Mouse (Mus musculus): Measurements from ENCODE around the gene Hist1h4k.

DNA sequence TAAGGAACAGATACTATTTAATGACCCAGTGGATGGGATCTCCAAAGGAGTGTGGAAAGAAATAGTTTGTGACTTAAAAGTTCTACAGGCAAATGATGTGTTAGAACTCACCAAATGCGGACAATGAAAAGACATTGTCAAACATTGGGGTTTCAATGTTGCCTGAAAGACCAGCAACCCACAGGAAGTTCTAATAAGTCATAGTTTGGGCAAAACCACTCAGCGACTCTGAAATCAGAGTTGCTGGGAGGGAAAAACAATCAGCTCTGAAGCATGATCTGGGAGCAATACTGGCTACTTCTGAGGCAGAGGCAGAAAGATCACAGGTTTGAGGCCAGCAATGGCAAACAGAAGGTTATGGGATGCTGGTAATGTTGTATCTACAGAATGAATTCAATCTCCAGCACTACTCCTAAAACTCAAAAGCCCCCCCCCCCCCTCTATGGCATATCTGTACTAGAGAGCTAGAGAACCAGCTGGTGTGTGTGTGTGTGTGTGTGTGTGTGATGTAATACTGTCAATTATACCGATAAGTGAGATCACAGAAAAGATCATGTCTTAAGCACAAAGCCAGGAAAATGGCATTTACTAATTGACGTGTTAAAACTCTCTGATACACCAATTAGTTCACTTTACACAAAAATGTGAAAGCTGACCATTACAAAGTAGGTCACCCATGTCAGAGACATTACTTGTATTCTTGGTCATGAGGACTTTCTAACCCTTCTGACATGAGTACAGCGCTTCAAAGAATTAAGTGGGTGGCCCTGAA lies 732 bp downstream of the Hist1h4k start:
- no peak for TF ChIP-seq EP300 (optimal IDR thresholded peaks at IDR 0.05)
- TF ChIP-seq CTCF (IDR thresholded peaks at IDR 0.05; ENCODE audit: low read depth) = no peak

All from stomach, postnatal 0 days (tissue).